Mouse (Mus musculus) heart, adult 2 months (tissue): ENCODE data around the gene Gm21854. TPM values are rescaled to one million over a fixed set of nuclear protein-coding genes. Genes with fewer than 3 reads are reported as not detected.
"Not testable (repeated sequence)": the region's sequence is repeated elsewhere in the genome, so short reads cannot be mapped to it uniquely, and the experiment has no call there.

ENCODE experiments used
- DNase-seq, 2 experiments: peaks; one replicate each; pipeline ENCODE4 v3.0.0; 2021
- H3K27ac ChIP-seq: fragments of 200-600 bp; 2 replicates; pipeline ENCODE4 v1.8.1; 2022
- H3K27me3 ChIP-seq: fragments of 200-500 bp; 2 replicates; pipeline ENCODE4 v1.6.1; 2012; ENCODE audit warnings: mild to moderate bottlenecking, low read length, inconsistent platforms, mixed read lengths; ENCODE audit not compliant: control insufficient read depth, insufficient read depth
- H3K36me3 ChIP-seq: fragments of 200-500 bp; 2 replicates; pipeline ENCODE4 v1.6.1; 2012; ENCODE audit warnings: low read length, inconsistent platforms; ENCODE audit not compliant: control insufficient read depth, insufficient read depth
- H3K4me1 ChIP-seq: fragments of 200-500 bp; 2 replicates; pipeline ENCODE4 v1.6.1; 2011; ENCODE audit warnings: low read length; ENCODE audit not compliant: control insufficient read depth, insufficient read depth
- H3K4me3 ChIP-seq: fragments of 200-600 bp; 2 replicates; pipeline ENCODE4 v1.8.1; 2022
- H3K79me2 ChIP-seq: fragments of 200-500 bp; replicated peaks from 2 replicates; pipeline ENCODE4 v1.6.1; 2012; ENCODE audit warnings: mild to moderate bottlenecking, inconsistent platforms, low read length, moderate library complexity, mixed read lengths; ENCODE audit not compliant: control insufficient read depth, insufficient read depth
- H3K9ac ChIP-seq: fragments of 200-500 bp; 2 replicates; pipeline ENCODE4 v1.6.1; 2012; ENCODE audit warnings: low read depth, mild to moderate bottlenecking, control low read depth, inconsistent platforms, low read length, mixed read lengths
- intact Hi-C: fragments of 180-260 bp; cut with DNase I; formaldehyde crosslinking; loops from one replicate; pipeline ENCODE4 v1.15.1; 2025
- long read RNA-seq: library from polyadenylated mRNA; stranded (forward); transcript quantifications from one replicate; pipeline ENCODE4 v2.0.0, GENCODE M21; 2021
- polyA plus RNA-seq: library from polyadenylated mRNA; depleted of rRNA; stranded (reverse); fragments of >200 nt; gene quantifications from 2 replicates; pipeline ENCODE4 v1.2.3, GENCODE M21; 2012; rRNA removed
- total RNA-seq, 2 experiments: library from RNA; stranded (reverse); gene quantifications; 2 replicates each; pipeline ENCODE4 v1.2.3; 2021

Gene Gm21854
- not detected for total RNA-seq
- not detected in 2 replicates for polyA plus RNA-seq
- long read RNA-seq = 0 reads

DNA sequence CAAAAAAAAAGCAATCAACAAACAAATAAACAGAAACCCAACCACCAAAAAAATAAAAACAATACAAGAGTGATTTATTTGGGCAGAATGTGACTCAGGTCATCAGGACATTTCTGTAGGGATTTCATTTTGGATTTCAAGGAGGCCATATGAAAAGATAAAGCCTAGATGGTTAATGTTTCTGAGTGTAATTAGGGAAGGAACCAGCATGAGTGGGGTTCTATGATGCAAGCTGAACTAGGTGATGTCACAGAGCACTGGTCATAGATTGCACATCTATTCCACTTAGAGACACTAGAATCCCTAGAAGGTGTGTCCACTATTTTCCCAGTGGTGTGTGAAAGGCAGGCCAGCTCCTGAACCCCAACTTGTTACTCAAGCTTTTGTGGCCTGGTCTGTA, at the start of gene Gm21854:
Gm21854 (plus strand) TSS at position 301 of the 400 bp plus-strand sequence.
- H3K27ac ChIP-seq, H3K36me3 ChIP-seq, H3K27me3 ChIP-seq, H3K4me3 ChIP-seq, intact Hi-C loops, H3K79me2 ChIP-seq, H3K9ac ChIP-seq, DNase-seq, H3K4me1 ChIP-seq: not testable (repeated sequence)

Other genes with a start within 250 kb of the Gm21854 start
- gene Gm20914, start 69.0 kb downstream of the Gm21854 start, total RNA-seq = not detected
- gene Gm20914, start 69.0 kb downstream of the Gm21854 start, polyA plus RNA-seq = not detected in 2 replicates
- not detected for gene Gm28171, start 136.4 kb downstream of the Gm21854 start, total RNA-seq
- gene Gm28171, start 136.4 kb downstream of the Gm21854 start, polyA plus RNA-seq = not detected in 2 replicates